Mouse (Mus musculus) myocyte (in vitro differentiated cells): ENCODE measurements around the gene Dnase2a. TPM values are rescaled to one million over a fixed set of nuclear protein-coding genes. Genes with fewer than 3 reads are reported as not detected.
A peak's percentile ranks its signal among the peaks of the same experiment; 100 is the strongest.

ENCODE experiments used
- H3K27me3 ChIP-seq: one replicate; pipeline ENCODE4 v1.6.1; 2011; ENCODE audit not compliant: control insufficient read depth, insufficient read depth, insufficient read length
- H3K36me3 ChIP-seq: one replicate; pipeline ENCODE4 v1.6.1; 2011; ENCODE audit not compliant: control insufficient read depth, insufficient read depth
- H3K4me2 ChIP-seq: one replicate; pipeline ENCODE4 v1.6.1; 2011; ENCODE audit warnings: low read depth, control low read depth
- H3K4me3 ChIP-seq: one replicate; pipeline ENCODE4 v1.5.1; 2011; ENCODE audit warnings: mild to moderate bottlenecking, control low read depth, moderate library complexity
- H3K79me2 ChIP-seq: one replicate; pipeline ENCODE4 v1.6.1; 2011; ENCODE audit not compliant: control insufficient read depth, insufficient read depth
- H3ac ChIP-seq: one replicate; pipeline ENCODE4 v1.6.1; 2011; ENCODE audit not compliant: control insufficient read depth, insufficient read length
- CEBPB ChIP-seq: IDR thresholded peaks from 2 replicates; pipeline ENCODE4 v1.6.1; 2011; ENCODE audit warnings: mild to moderate bottlenecking, moderate library complexity; ENCODE audit not compliant: poor library complexity, insufficient read depth, severe bottlenecking
- E2F4 ChIP-seq: IDR thresholded peaks from one replicate; pipeline ENCODE4 v1.6.1; 2011; ENCODE audit warnings: mild to moderate bottlenecking, control low read depth, moderate library complexity; ENCODE audit not compliant: insufficient read depth
- MAX ChIP-seq: IDR thresholded peaks from one replicate; pipeline ENCODE4 v1.6.1; 2011; ENCODE audit warnings: low read depth, mild to moderate bottlenecking, control low read depth
- MYOD1 ChIP-seq, 3 experiments: IDR thresholded peaks; one replicate each; pipeline ENCODE4 v1.6.1; 2011; ENCODE audit warnings: control low read depth in 2 of 3, low read depth in 2 of 3, mild to moderate bottlenecking in 2 of 3, moderate library complexity in 1 of 3; ENCODE audit not compliant: insufficient read length in 2 of 3, control insufficient read depth in 1 of 3
- MYOG ChIP-seq, 3 experiments: IDR thresholded peaks; one replicate each; pipeline ENCODE4 v1.6.1; 2011; ENCODE audit warnings: control low read depth in 2 of 3, low read depth in 2 of 3, mild to moderate bottlenecking in 2 of 3; ENCODE audit not compliant: insufficient read length in 2 of 3, control insufficient read depth in 1 of 3, insufficient read depth in 1 of 3
- POLR2A ChIP-seq: IDR thresholded peaks from one replicate; pipeline ENCODE4 v1.6.1; 2011; ENCODE audit warnings: low read depth, mild to moderate bottlenecking, control low read depth, moderate library complexity; ENCODE audit not compliant: insufficient read length
- POLR2AphosphoS2 ChIP-seq: IDR thresholded peaks from one replicate; pipeline ENCODE4 v1.6.1; 2011; ENCODE audit warnings: low read depth, control low read depth; ENCODE audit not compliant: insufficient read length
- REST ChIP-seq: IDR thresholded peaks from one replicate; pipeline ENCODE4 v1.6.1; 2011; ENCODE audit warnings: mild to moderate bottlenecking, control low read depth, moderate library complexity; ENCODE audit not compliant: insufficient read depth, insufficient read length
- SRF ChIP-seq: IDR thresholded peaks from one replicate; pipeline ENCODE4 v1.6.1; 2011; ENCODE audit warnings: low read depth; ENCODE audit not compliant: control insufficient read depth, insufficient read length
- TCF12 ChIP-seq: IDR thresholded peaks from one replicate; pipeline ENCODE4 v1.6.1; 2011; ENCODE audit warnings: mild to moderate bottlenecking, control low read depth; ENCODE audit not compliant: poor library complexity, insufficient read depth, severe bottlenecking
- TCF3 ChIP-seq: IDR thresholded peaks from one replicate; pipeline ENCODE4 v1.6.1; 2011; ENCODE audit warnings: low read depth, control low read depth; ENCODE audit not compliant: insufficient read length
- USF1 ChIP-seq: IDR thresholded peaks from one replicate; pipeline ENCODE4 v1.6.1; 2011; ENCODE audit warnings: low read depth, mild to moderate bottlenecking, control low read depth, moderate library complexity
- polyA plus RNA-seq: library from polyadenylated mRNA; unstranded; fragments of >200 nt; fragmentation: generic; extraction: Trizol; gene quantifications from one replicate; pipeline ENCODE4 v1.2.1, GENCODE M21; 2012; ENCODE audit warnings: missing spikeins

The Dnase2a gene
- polyA plus RNA-seq, 1 experiment = 9.2 TPM

DNA sequence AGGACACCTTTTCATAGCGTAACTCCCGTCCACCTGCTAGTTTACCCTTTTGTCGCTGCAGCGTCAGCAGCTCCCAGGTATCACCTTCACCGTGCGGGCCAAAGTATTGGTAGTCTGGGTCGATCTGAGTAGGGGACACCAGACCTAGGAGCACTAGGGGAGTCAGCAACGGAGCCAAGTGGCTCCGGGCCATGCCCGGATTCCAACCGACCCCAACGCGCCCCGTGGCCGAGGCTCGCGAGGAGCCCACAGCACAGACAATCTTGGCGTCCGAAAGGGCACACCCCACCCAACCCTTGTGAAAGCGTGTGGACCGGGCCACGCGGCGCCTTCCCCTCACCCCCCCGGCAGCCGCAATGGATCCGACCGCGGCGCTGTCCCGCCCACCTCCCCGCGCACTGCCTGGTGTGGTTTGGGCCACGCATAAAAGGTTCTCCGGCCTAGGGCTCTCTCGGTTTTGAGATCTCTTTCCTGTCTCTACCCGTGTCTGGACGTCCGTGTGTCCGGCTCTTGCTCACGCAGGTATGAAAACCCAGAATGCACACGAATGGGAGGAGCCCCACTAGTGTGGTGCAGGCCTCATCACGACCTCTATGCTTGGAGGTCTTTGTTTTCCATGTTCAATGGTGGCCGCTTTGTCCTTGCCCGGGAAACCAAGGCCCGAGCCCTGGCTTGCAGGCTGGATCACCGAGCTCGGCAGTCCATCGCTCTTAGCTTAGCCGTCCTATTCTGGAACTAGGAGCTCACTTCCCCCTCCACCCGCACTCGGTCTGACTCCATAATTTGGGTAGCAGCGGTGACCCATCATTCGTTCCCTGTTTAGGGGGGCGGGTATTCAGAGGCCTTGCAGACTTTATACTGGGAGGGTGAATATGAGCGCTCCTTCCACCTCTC lies 61.1 kb downstream of the Dnase2a start, which contains the start of the genes Gm49661, Prdx2 and Rnaseh2a:
Gene Gm49661, minus strand, starts transcription at position 193 of the 894 bp plus-strand sequence.
Gene Prdx2, plus strand, starts transcription at position 347 of the 894 bp plus-strand sequence.
Gene Rnaseh2a, minus strand, starts transcription at position 527 of the 894 bp plus-strand sequence.
- Histone ChIP-seq H3K4me3 (peak within 1 kb of the TSS; percentile 99), H3K79me2 (peaks cover 14% of the 10 kb centered on the region), H3ac (peak within 1 kb of the TSS; percentile 79), H3K4me2 (peak within 1 kb of the TSS; percentile 71), H3K27me3 (no peaks in the 10 kb centered on the region), H3K36me3 (peaks cover 7% of the 10 kb centered on the region)
- TF ChIP-seq MYOG (IDR thresholded peaks at IDR 0.05; ENCODE audit: control insufficient read depth in 1 of 3, insufficient read depth in 1 of 3, insufficient read length in 2 of 3, low read depth in 2 of 3) = peak in 1 of 3 experiments; percentile 1
- TF ChIP-seq MYOD1 (IDR thresholded peaks at IDR 0.05; ENCODE audit: control insufficient read depth in 1 of 3, insufficient read length in 2 of 3, low read depth in 2 of 3) = no peak
- TF ChIP-seq REST = no peak
- TF ChIP-seq SRF = no peak
- TF ChIP-seq TCF3 = no peak
- peak; percentile 67 for TF ChIP-seq POLR2AphosphoS2
- TF ChIP-seq E2F4 = no peak
- TF ChIP-seq TCF12 = no peak
- TF ChIP-seq MAX = no peak
- peak; percentile 73 for TF ChIP-seq POLR2A

DNA sequence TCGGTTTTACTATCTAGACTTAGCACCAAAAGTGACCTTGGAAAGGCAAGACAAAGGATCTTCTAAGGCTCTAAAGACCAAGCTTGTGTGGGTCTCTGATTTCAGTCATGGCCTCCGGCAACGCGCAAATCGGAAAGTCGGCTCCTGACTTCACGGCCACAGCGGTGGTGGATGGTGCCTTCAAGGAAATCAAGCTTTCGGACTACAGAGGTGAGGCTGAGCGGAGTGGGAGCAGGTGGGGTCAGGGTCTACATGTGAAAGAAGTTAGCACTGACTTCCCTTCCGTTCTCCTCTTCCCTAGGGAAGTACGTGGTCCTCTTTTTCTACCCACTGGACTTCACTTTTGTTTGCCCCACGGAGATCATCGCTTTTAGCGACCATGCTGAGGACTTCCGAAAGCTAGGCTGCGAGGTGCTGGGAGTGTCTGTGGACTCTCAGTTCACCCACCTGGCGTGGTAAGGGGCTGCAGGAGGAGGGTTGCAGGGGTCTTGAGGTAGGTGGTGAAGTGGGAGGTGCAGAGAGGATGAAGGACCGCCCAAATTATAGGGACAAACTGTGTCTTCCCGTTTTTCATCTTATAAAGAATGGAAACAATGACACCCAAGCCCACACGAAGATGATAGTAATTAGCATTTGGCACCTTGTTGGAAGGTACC lies 61.9 kb downstream of the Dnase2a start:
- TF ChIP-seq POLR2A (no peak), E2F4 (no peak), MYOD1 (IDR thresholded peaks at IDR 0.05; ENCODE audit: control insufficient read depth in 1 of 3, insufficient read length in 2 of 3, low read depth in 2 of 3) (no peak), USF1 (no peak), POLR2AphosphoS2 (no peak), CEBPB (no peak), MAX (no peak), TCF3 (no peak), SRF (no peak), MYOG (IDR thresholded peaks at IDR 0.05; ENCODE audit: control insufficient read depth in 1 of 3, insufficient read depth in 1 of 3, insufficient read length in 2 of 3, low read depth in 2 of 3) (no peak), REST (no peak), TCF12 (no peak)
- peaks cover 7% of the 10 kb centered on the region for H3K36me3 ChIP-seq
- no peaks in the 10 kb centered on the region for H3K27me3 ChIP-seq
- H3K79me2 ChIP-seq = peaks cover 14% of the 10 kb centered on the region
- peak overlapping the region; percentile 79 for H3ac ChIP-seq
- peak overlapping the region; percentile 99 for H3K4me3 ChIP-seq
- peak overlapping the region; percentile 71 for H3K4me2 ChIP-seq

DNA sequence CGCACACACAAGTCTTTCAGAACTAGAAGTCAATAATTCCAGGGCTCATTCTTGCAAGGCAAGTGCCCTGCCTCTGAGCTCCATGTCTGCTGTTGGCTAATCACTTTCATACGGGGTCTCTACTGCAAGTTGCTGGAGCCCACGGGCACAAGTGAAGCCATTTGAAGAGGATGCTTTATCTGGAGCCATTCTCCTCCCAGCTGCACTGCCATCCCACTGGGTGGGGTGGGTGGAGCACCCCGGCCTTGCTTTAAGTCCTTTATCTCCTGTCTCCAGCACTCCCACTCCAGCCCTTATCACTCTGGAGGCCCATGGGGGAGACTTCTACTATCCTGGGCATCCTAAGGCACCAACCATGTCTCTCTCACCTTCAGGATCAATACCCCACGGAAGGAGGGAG lies 62.6 kb downstream of the Dnase2a start:
- H3K36me3 ChIP-seq = peaks cover 7% of the 10 kb centered on the region
- TF ChIP-seq MYOG (IDR thresholded peaks at IDR 0.05; ENCODE audit: control insufficient read depth in 1 of 3, insufficient read depth in 1 of 3, insufficient read length in 2 of 3, low read depth in 2 of 3) = no peak
- TF ChIP-seq TCF12 = no peak
- TF ChIP-seq CEBPB = no peak
- no peak for TF ChIP-seq E2F4
- no peak for TF ChIP-seq SRF
- no peak for TF ChIP-seq USF1
- TF ChIP-seq POLR2AphosphoS2 = no peak
- TF ChIP-seq POLR2A = no peak
- no peak for TF ChIP-seq TCF3
- TF ChIP-seq MAX = no peak
- no peak for TF ChIP-seq REST
- no peak for TF ChIP-seq MYOD1 (IDR thresholded peaks at IDR 0.05; ENCODE audit: control insufficient read depth in 1 of 3, insufficient read length in 2 of 3, low read depth in 2 of 3)
- peak overlapping the region; percentile 71 for H3K4me2 ChIP-seq
- H3K79me2 ChIP-seq = peaks cover 14% of the 10 kb centered on the region
- no peak overlapping the region for H3ac ChIP-seq
- H3K27me3 ChIP-seq = no peaks in the 10 kb centered on the region
- peak overlapping the region; percentile 99 for H3K4me3 ChIP-seq

Other genes starting within 250 kb of the Dnase2a start
- gene Ier2, start 245.7 kb upstream of the Dnase2a start, polyA plus RNA-seq = 75.7 TPM
- gene Trmt1, start 222.3 kb upstream of the Dnase2a start, polyA plus RNA-seq = 94.4 TPM
- 56.1 TPM for gene Nacc1, start 220.7 kb upstream of the Dnase2a start, polyA plus RNA-seq
- gene Lyl1, start 207.1 kb upstream of the Dnase2a start, polyA plus RNA-seq = not detected
- gene G430095P16Rik, start 185.6 kb upstream of the Dnase2a start, polyA plus RNA-seq = 9.4 TPM
- 65.7 TPM for gene Nfix, start 108.2 kb upstream of the Dnase2a start, polyA plus RNA-seq
- gene Dand5, start 85.7 kb upstream of the Dnase2a start, polyA plus RNA-seq = 6.7 TPM
- gene Gadd45gip1, start 77.0 kb upstream of the Dnase2a start, polyA plus RNA-seq = 21.8 TPM
- 139 TPM for gene Rad23a, start 67.9 kb upstream of the Dnase2a start, polyA plus RNA-seq
- gene Calr, start 61.6 kb upstream of the Dnase2a start, polyA plus RNA-seq = 385 TPM
- gene Farsa, start 51.6 kb upstream of the Dnase2a start, polyA plus RNA-seq = 73.3 TPM
- gene Syce2, start 36.4 kb upstream of the Dnase2a start, polyA plus RNA-seq = 2.3 TPM
- gene Gcdh, start 14.6 kb upstream of the Dnase2a start, polyA plus RNA-seq = 20.9 TPM
- gene Klf1, start 6.6 kb upstream of the Dnase2a start, polyA plus RNA-seq = 0.10 TPM
- gene Mast1, start 28.8 kb downstream of the Dnase2a start, polyA plus RNA-seq = not detected
- gene Rtbdn, start 38.4 kb downstream of the Dnase2a start, polyA plus RNA-seq = not detected
- not detected for gene Gm49661, start 60.9 kb downstream of the Dnase2a start, polyA plus RNA-seq
- gene Prdx2, start 61.0 kb downstream of the Dnase2a start, polyA plus RNA-seq = 432 TPM
- 74.1 TPM for gene Rnaseh2a, start 61.2 kb downstream of the Dnase2a start, polyA plus RNA-seq
- gene Junb, start 70.2 kb downstream of the Dnase2a start, polyA plus RNA-seq = 140 TPM
- gene Hook2, start 82.0 kb downstream of the Dnase2a start, polyA plus RNA-seq = 9.3 TPM
- not detected for gene Best2, start 106.0 kb downstream of the Dnase2a start, polyA plus RNA-seq
- gene Asna1, start 116.7 kb downstream of the Dnase2a start, polyA plus RNA-seq = 204 TPM
- gene Trir, start 118.3 kb downstream of the Dnase2a start, polyA plus RNA-seq = 198 TPM
- gene Tnpo2, start 128.4 kb downstream of the Dnase2a start, polyA plus RNA-seq = 46.3 TPM
- gene Fbxw9, start 151.5 kb downstream of the Dnase2a start, polyA plus RNA-seq = 26.8 TPM
- 0.31 TPM for gene Gm5741, start 159.4 kb downstream of the Dnase2a start, polyA plus RNA-seq
- 86.7 TPM for gene Dhps, start 163.2 kb downstream of the Dnase2a start, polyA plus RNA-seq
- gene Wdr83os, start 172.2 kb downstream of the Dnase2a start, polyA plus RNA-seq = 166 TPM
- gene Wdr83, start 172.7 kb downstream of the Dnase2a start, polyA plus RNA-seq = 26.8 TPM
- gene Man2b1, start 174.7 kb downstream of the Dnase2a start, polyA plus RNA-seq = 7.6 TPM
- gene Zfp791, start 214.5 kb downstream of the Dnase2a start, polyA plus RNA-seq = not detected
- gene Cks1brt, start 243.4 kb downstream of the Dnase2a start, polyA plus RNA-seq = not detected